Mouse (Mus musculus) erythroblast, embryonic 14.5 days (primary cell): ENCODE data around the gene E2f8.

Experiments used
- GATA1 ChIP-seq: IDR thresholded peaks from 2 replicates; pipeline ENCODE4 v1.6.1; 2012; ENCODE audit warnings: low read length, inconsistent platforms, mixed read lengths
- TAL1 ChIP-seq: IDR thresholded peaks from 3 replicates; pipeline ENCODE4 v1.6.1; 2012; ENCODE audit warnings: low read length, inconsistent platforms, mixed read lengths

DNA sequence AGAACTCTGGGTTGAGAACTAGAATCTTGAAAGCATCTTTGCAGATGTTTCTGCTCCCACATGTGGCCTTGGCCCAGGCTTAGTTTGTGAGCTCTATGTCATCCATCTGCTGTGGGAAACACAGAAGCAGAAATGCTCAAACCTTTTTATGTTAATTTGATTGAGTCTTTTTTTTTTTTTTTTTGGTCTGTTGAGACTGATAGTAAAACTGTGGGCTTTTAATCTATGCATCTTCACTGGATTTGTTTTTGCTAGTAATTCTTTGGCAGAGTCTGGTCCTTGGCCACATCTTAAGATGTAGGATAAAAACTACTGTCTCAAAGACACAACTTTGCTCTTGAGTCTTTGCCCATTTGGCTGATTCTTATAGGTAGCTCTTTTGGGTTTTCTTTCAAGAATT, 29.8 kb upstream of the E2f8 start:
- TF ChIP-seq GATA1 (no peak), TAL1 (no peak)
